Mouse (Mus musculus) neutrophil, adult 59 days (primary cell): Measurements from ENCODE around the gene Olr1. TPM values are rescaled to one million over a fixed set of nuclear protein-coding genes. Genes with fewer than 3 reads are reported as not detected.

Experiments
- total RNA-seq, 2 experiments: library from RNA; stranded (reverse); gene quantifications; 1 replicate in 1 of 2; 2 replicates in 1 of 2; pipeline ENCODE4 v1.2.4; 2023

Olr1 gene
- total RNA-seq = 10 to 100 TPM; 24.7 to 29.3 TPM

GRCm38 (mm10) chr6:129507024-129507423, at the start of gene Olr1:
Gene Olr1 (minus strand): TSS chr6:129507165.

DNA sequence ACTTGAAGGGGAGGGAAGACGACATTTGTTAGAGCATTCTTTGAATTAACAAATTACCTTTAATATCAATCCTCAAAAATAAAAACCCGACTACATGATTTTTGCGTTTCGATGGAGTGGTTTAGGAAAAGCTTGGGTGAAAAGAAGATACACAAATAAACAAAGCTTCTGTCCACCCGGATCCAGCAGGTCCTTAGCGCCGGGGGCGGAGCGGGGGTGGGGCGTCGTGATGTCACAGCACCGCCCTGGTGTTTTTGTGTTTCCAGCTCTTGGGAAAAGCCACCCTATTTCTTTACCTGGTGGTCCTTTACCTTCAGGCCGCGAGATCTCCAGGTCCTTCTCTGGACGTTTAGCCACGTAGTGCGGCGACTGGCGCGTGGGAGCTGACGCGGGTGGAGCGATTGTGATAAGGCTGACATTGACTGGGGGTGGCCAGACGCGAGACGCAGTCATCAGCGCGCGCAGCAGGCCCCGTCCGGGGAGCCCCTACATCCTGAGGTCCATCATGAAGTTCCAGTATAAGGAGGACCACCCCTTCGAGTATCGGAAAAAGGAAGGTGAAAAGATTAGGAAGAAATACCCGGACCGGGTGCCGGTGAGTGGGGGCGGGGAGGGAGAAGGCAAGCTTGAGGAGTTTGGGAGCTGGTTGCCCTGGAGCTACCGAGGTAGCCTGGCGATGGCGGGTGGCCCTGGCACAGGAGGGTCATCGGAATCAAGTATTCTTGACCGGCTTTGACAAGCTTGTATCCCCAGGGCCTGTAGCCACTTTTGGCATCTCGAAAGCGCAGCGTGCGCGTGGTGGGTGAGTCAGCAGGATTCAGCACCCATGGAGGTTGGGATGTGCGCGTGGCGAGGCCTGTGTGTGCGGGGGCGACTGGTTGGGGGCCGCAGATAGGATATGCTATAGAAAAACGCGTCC, 26.2 kb upstream of the Olr1 start, which contains the start of gene Gabarapl1:
Gene Gabarapl1, plus strand, starts transcription at position 219 of the 919 bp plus-strand sequence.

GRCm38 (mm10) chr6:129512367-129512766, 5.4 kb upstream of the Olr1 start, which contains the start of gene Tmem52b:
Gene Tmem52b (plus strand): TSS chr6:129512555.

DNA sequence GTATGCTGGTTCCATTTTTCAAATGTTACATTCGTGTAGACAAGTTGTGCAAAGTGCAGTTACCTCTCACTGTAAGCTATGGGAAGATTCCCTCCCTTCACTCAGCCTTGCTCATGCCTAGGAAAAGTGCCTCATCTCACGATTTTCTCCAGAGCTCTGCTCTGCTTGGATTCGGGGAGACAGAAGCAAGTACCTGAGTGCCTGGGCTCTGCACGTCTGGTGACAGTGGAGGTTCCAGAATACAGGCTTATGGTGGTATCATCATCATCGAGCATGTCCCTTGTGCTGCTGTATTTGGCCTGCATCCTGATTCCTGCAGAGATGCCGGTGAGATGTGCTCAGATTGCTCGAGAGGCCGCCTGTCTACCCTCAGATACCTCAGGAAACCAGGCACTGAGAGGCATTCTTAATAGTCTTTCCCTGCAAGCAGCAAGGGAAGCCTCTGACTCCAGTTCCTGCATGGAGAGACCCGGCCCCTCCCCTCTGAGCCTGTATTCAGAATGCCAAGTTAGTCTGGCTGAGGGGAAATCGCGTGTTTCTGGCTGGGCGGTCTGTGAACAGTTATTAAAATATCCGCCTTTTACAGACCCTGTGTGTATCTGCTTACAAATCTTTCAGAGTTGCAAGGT, 55.4 kb downstream of the Olr1 start, which contains the start of gene Clec1a:
Gene Clec1a, minus strand, starts transcription at position 590 of the 629 bp plus-strand sequence.

Other genes starting within 250 kb of the Olr1 start
- 10 to 100 TPM; 51.9 to 57.3 TPM for gene Cd69, start 231.7 kb downstream of the Olr1 start, total RNA-seq
- gene 4922502D21Rik, start 175.4 kb downstream of the Olr1 start, total RNA-seq = not detected
- 100 to 1,000 TPM; 190 to 205 TPM for gene Clec12a, start 164.5 kb downstream of the Olr1 start, total RNA-seq
- gene Clec12b, start 121.3 kb downstream of the Olr1 start, total RNA-seq = under 1 TPM in 1 of 2 experiments, not detected in 1; 0.29 TPM
- gene Clec1b, start 109.9 kb downstream of the Olr1 start, total RNA-seq = 10 to 100 TPM; 10.9 TPM
- gene Clec9a, start 98.3 kb downstream of the Olr1 start, total RNA-seq = 1 to 10 TPM; 1.6 to 3.2 TPM
- under 1 TPM; 0.11 to 0.18 TPM for gene Clec1a, start 55.2 kb downstream of the Olr1 start, total RNA-seq
- 1 to 10 TPM; 1.1 to 2.2 TPM for gene Tmem52b, start 5.4 kb upstream of the Olr1 start, total RNA-seq
- 10 to 100 TPM; 23.7 to 25.7 TPM for gene Gabarapl1, start 26.0 kb upstream of the Olr1 start, total RNA-seq
- not detected for gene Klre1, start 70.7 kb upstream of the Olr1 start, total RNA-seq
- under 1 TPM in 1 of 2 experiments, not detected in 1; 0.86 TPM for gene Klrd1, start 84.6 kb upstream of the Olr1 start, total RNA-seq
- 1 to 10 TPM; 1.7 to 3.0 TPM for gene Klrk1, start 116.7 kb upstream of the Olr1 start, total RNA-seq
- gene Klrc3, start 136.2 kb upstream of the Olr1 start, total RNA-seq = not detected
- gene Klrc2, start 153.5 kb upstream of the Olr1 start, total RNA-seq = not detected
- gene Klrc1, start 171.8 kb upstream of the Olr1 start, total RNA-seq = not detected
- gene Klri1, start 210.0 kb upstream of the Olr1 start, total RNA-seq = under 1 TPM in 1 of 2 experiments, not detected in 1; 0.44 TPM
- not detected for gene Klri2, start 233.3 kb upstream of the Olr1 start, total RNA-seq